ENCODE assay signal across 8 mouse cellular contexts in the genomic region with DNA sequence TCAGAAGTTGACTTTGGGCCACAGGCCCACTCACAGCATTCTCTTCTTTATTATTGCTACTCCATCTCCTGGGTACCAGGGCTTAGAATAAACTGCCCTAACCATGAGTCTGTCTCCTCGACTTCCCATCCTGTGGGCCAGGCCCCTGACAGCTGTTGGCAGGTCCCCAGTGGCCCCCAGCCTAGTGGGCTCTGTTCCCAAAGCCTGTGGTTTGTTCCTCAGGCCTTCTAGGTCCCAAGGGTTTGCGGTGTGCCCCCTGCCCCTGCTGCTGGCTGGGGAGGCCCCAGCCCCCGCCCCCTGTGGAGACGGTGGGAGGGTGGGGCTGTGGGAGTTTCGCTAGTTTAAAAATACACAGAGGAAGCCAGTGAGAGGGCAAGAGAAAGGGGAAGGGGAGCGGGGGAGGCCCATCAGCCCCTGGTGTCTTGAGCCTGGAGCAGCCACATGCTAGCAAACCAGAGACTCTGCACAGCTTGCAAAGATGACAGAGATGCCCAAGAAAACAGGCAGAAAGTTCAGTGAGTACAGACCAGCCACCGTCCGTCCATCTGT. TPM values are rescaled to one million over a fixed set of nuclear protein-coding genes. Genes with fewer than 3 reads are reported as not detected.
DNase-seq lines count a peak whose midpoint lies in the region; ATAC-seq and TF ChIP-seq lines count a peak whose summit lies in the region.

TSS of gene Sh2d3c (plus strand) at position 375 of the 549 bp plus-strand sequence.

- no peak for TF ChIP-seq CTCF in lung, adult 2 months (IDR thresholded peaks at IDR 0.05; ENCODE audit: insufficient read depth, low read length)

- DNase-seq in lung, adult 2 months = no peak
- DNase-seq in lung, postnatal 14 days = no peak
- no peak for DNase-seq in forebrain, embryonic 11.5 days (ENCODE audit: low spot score)
- DNase-seq in hindbrain, embryonic 14.5 days (ENCODE audit: low spot score) = no peak
- no peak for DNase-seq in limb, embryonic 11.5 days (ENCODE audit: low spot score)
- peak; percentile 70 for DNase-seq in thymus, postnatal 4 days

- no peaks in the 10 kb centered on the region for H3K27me3 ChIP-seq in forebrain, embryonic 11.5 days (ENCODE audit: control insufficient read depth, insufficient read depth, low read length)
- H3K27me3 ChIP-seq in hindbrain, embryonic 14.5 days (ENCODE audit: control insufficient read depth, insufficient read depth, low read length) = no peaks in the 10 kb centered on the region
- H3K27me3 ChIP-seq in limb, embryonic 11.5 days (ENCODE audit: control insufficient read depth, insufficient read depth, low read length) = no peaks in the 10 kb centered on the region
- H3K27me3 ChIP-seq in midbrain, embryonic 15.5 days (replicated peaks) = no peaks in the 10 kb centered on the region

- no peak within 1 kb of the TSS for H3K4me2 ChIP-seq in forebrain, embryonic 11.5 days (ENCODE audit: low read depth, low read length, severe bottlenecking)
- H3K4me2 ChIP-seq in hindbrain, embryonic 14.5 days (replicated peaks) = no peak within 1 kb of the TSS
- H3K4me2 ChIP-seq in limb, embryonic 11.5 days (ENCODE audit: low read depth, severe bottlenecking) = no peak within 1 kb of the TSS
- H3K4me2 ChIP-seq in midbrain, embryonic 15.5 days = no peak within 1 kb of the TSS; the same call in 1 of the 2 replicates

- no peaks in the 10 kb centered on the region for H3K9me3 ChIP-seq in forebrain, embryonic 11.5 days (ENCODE audit: control insufficient read depth, low read length)
- no peaks in the 10 kb centered on the region for H3K9me3 ChIP-seq in hindbrain, embryonic 14.5 days (ENCODE audit: control insufficient read depth, low read length)
- no peaks in the 10 kb centered on the region; the same call in 1 of the 2 replicates for H3K9me3 ChIP-seq in limb, embryonic 11.5 days (ENCODE audit: control insufficient read depth, low read length)
- H3K9me3 ChIP-seq in midbrain, embryonic 15.5 days = no peaks in the 10 kb centered on the region

- H3K4me1 ChIP-seq in lung, adult 2 months (ENCODE audit: control insufficient read depth, insufficient read depth, low read length) = no peaks in the 10 kb centered on the region; the same call in 1 of the 2 replicates
- 0 out of 2 replicates have a peak, but pooled peaks cover 1% of the 10 kb centered on the region for H3K4me1 ChIP-seq in forebrain, embryonic 11.5 days (replicated peaks; ENCODE audit: control insufficient read depth, insufficient read depth, low read length)
- peaks cover 7% of the 10 kb centered on the region; the same call in 1 of the 2 replicates for H3K4me1 ChIP-seq in hindbrain, embryonic 14.5 days (replicated peaks; ENCODE audit: control insufficient read depth, insufficient read depth, low read length)
- peaks cover 5% of the 10 kb centered on the region; the same call in 1 of the 2 replicates for H3K4me1 ChIP-seq in limb, embryonic 11.5 days (ENCODE audit: control insufficient read depth, insufficient read depth, low read length)
- no peaks in the 10 kb centered on the region for H3K4me1 ChIP-seq in midbrain, embryonic 15.5 days

- peak within 1 kb of the TSS; percentile 58 for H3K4me3 ChIP-seq in lung, adult 2 months (replicated peaks; ENCODE audit: extremely low read depth, low read depth, low read length)
- H3K4me3 ChIP-seq in forebrain, embryonic 11.5 days (ENCODE audit: low read depth, low read length) = no peak within 1 kb of the TSS
- no peak within 1 kb of the TSS for H3K4me3 ChIP-seq in hindbrain, embryonic 14.5 days (replicated peaks; ENCODE audit: low read length)
- H3K4me3 ChIP-seq in limb, embryonic 11.5 days (ENCODE audit: low read depth, low read length) = no peak within 1 kb of the TSS
- no peak within 1 kb of the TSS for H3K4me3 ChIP-seq in midbrain, embryonic 15.5 days

- no peaks in the 10 kb centered on the region for H3K36me3 ChIP-seq in forebrain, embryonic 11.5 days (ENCODE audit: control insufficient read depth, insufficient read depth, low read length)
- no peaks in the 10 kb centered on the region for H3K36me3 ChIP-seq in hindbrain, embryonic 14.5 days (replicated peaks; ENCODE audit: control insufficient read depth, insufficient read depth)
- H3K36me3 ChIP-seq in limb, embryonic 11.5 days (ENCODE audit: control insufficient read depth, insufficient read depth, low read length) = no peaks in the 10 kb centered on the region
- no peaks in the 10 kb centered on the region for H3K36me3 ChIP-seq in midbrain, embryonic 15.5 days (replicated peaks)

- 36% methylated on average over 8 of the region's 8 CpGs for WGBS in lung, adult 2 months
- WGBS in forebrain, embryonic 11.5 days = 72% methylated on average over 8 of the region's 8 CpGs
- 45% methylated on average over 8 of the region's 8 CpGs for WGBS in hindbrain, embryonic 14.5 days
- WGBS in limb, embryonic 11.5 days = 54% methylated on average over 8 of the region's 8 CpGs
- 65% methylated on average over 8 of the region's 8 CpGs for WGBS in midbrain, embryonic 15.5 days

- no peak for ATAC-seq in forebrain, embryonic 11.5 days (replicated peaks; ENCODE audit: low FRiP score)
- ATAC-seq in hindbrain, embryonic 14.5 days (ENCODE audit: low FRiP score) = no peak
- ATAC-seq in limb, embryonic 11.5 days (ENCODE audit: insufficient number of reproducible peaks, low FRiP score, low TSS enrichment, low read depth) = no peak
- no peak for ATAC-seq in midbrain, embryonic 15.5 days (replicated peaks)
- ATAC-seq in frontal cortex, adult (ENCODE audit: low TSS enrichment) = no peak

- TF ChIP-seq POLR2A in lung, adult 2 months (IDR thresholded peaks at IDR 0.05; ENCODE audit: borderline replicate concordance, extremely low read depth, low read depth, low read length) = no peak

- no peak within 1 kb of the TSS for H3K9ac ChIP-seq in forebrain, embryonic 11.5 days (ENCODE audit: low read length)
- H3K9ac ChIP-seq in hindbrain, embryonic 14.5 days = no peak within 1 kb of the TSS
- 0 out of 2 replicates have a peak within 1 kb of the TSS, but pooled peaks have one; percentile 18 for H3K9ac ChIP-seq in limb, embryonic 11.5 days (ENCODE audit: low read length)
- H3K9ac ChIP-seq in midbrain, embryonic 15.5 days = no peak within 1 kb of the TSS

- no peak within 1 kb of the TSS for H3K27ac ChIP-seq in forebrain, embryonic 11.5 days (ENCODE audit: low read depth, low read length)
- no peak within 1 kb of the TSS for H3K27ac ChIP-seq in hindbrain, embryonic 14.5 days
- H3K27ac ChIP-seq in limb, embryonic 11.5 days (replicated peaks; ENCODE audit: low read depth, low read length) = no peak within 1 kb of the TSS
- no peak within 1 kb of the TSS for H3K27ac ChIP-seq in midbrain, embryonic 15.5 days

RNA-seq across cellular contexts. Expression of gene Sh2d3c, which starts in this region (rescaled TPM):
- polyA plus RNA-seq in lung, adult 2 months (2012; rRNA removed) = 167 and 260 TPM in 2 replicates
- polyA plus RNA-seq in forebrain, embryonic 11.5 days (2014; fragmentation: Nextera tagmentation; extraction: Ambion mirVana) = 33.2 and 33.7 TPM in 2 replicates
- polyA plus RNA-seq in hindbrain, embryonic 14.5 days (2014; fragmentation: Nextera tagmentation; extraction: Ambion mirVana) = 43.5 and 47.9 TPM in 2 replicates
- 12.2 and 13.1 TPM in 2 replicates for polyA plus RNA-seq in limb, embryonic 11.5 days (2014; fragmentation: Nextera tagmentation; extraction: Ambion mirVana)
- 54.7 and 57.2 TPM in 2 replicates for polyA plus RNA-seq in midbrain, embryonic 15.5 days (2015; fragmentation: Nextera tagmentation; extraction: Ambion mirVana)
